Mouse (Mus musculus): ENCODE measurements around the gene Setd2. TPM values are rescaled to one million over a fixed set of nuclear protein-coding genes. Genes with fewer than 3 reads are reported as not detected.

The Setd2 gene
- polyA plus RNA-seq, 1 experiment = 69.0 TPM

- 24% methylated on average over 13 of the region's 13 CpGs for WGBS
- peaks cover 36% of the 10 kb centered on the region for H3K4me1 ChIP-seq (ENCODE audit: control insufficient read depth, insufficient read depth, low read length)
- DNase-seq = peak; percentile 55 to 61
- no peaks in the 10 kb centered on the region for H3K27me3 ChIP-seq (ENCODE audit: control insufficient read depth, insufficient read depth, low read length)
- peak overlapping the region; percentile 71 for H3K4me3 ChIP-seq (replicated peaks; ENCODE audit: insufficient read depth, low read depth, low read length)
- TF ChIP-seq POLR2A (IDR thresholded peaks at IDR 0.05; ENCODE audit: borderline replicate concordance, insufficient read depth, low read length) (no peak), CTCF (IDR thresholded peaks at IDR 0.05; ENCODE audit: borderline replicate concordance, insufficient read depth, low read depth, low read length) (no peak)
- H3K27ac ChIP-seq (ENCODE audit: insufficient read depth, low read length) = peak overlapping the region; percentile 90
Observed at GRCm38 (mm10) chr9:110657474-110658078, 125.2 kb downstream of the Setd2 start.

GRCm38 (mm10) chr9:110659521-110659920 is 127.1 kb downstream of the Setd2 start:
- no peak overlapping the region for H3K4me3 ChIP-seq (replicated peaks; ENCODE audit: insufficient read depth, low read depth, low read length)
- WGBS = 91% methylated on average over 12 of the region's 12 CpGs
- no peaks in the 10 kb centered on the region for H3K27me3 ChIP-seq (ENCODE audit: control insufficient read depth, insufficient read depth, low read length)
- no peak for DNase-seq
- H3K4me1 ChIP-seq (ENCODE audit: control insufficient read depth, insufficient read depth, low read length) = peaks cover 31% of the 10 kb centered on the region
- TF ChIP-seq POLR2A (IDR thresholded peaks at IDR 0.05; ENCODE audit: borderline replicate concordance, insufficient read depth, low read length) = no peak
- no peak for TF ChIP-seq CTCF (IDR thresholded peaks at IDR 0.05; ENCODE audit: borderline replicate concordance, insufficient read depth, low read depth, low read length)
- H3K27ac ChIP-seq (ENCODE audit: insufficient read depth, low read length) = no peak overlapping the region

GRCm38 (mm10) chr9:110660208-110660607 is 127.8 kb downstream of the Setd2 start:
- H3K27ac ChIP-seq (ENCODE audit: insufficient read depth, low read length) = no peak overlapping the region; the same call in 1 of the 2 replicates
- WGBS = 88% methylated on average over 2 of the region's 2 CpGs
- no peaks in the 10 kb centered on the region for H3K27me3 ChIP-seq (ENCODE audit: control insufficient read depth, insufficient read depth, low read length)
- H3K4me3 ChIP-seq (replicated peaks; ENCODE audit: insufficient read depth, low read depth, low read length) = no peak overlapping the region
- TF ChIP-seq CTCF (IDR thresholded peaks at IDR 0.05; ENCODE audit: borderline replicate concordance, insufficient read depth, low read depth, low read length) (no peak), POLR2A (IDR thresholded peaks at IDR 0.05; ENCODE audit: borderline replicate concordance, insufficient read depth, low read length) (no peak)
- no peak for DNase-seq
- H3K4me1 ChIP-seq (ENCODE audit: control insufficient read depth, insufficient read depth, low read length) = peaks cover 26% of the 10 kb centered on the region

GRCm38 (mm10) chr9:110660856-110661612 is 128.6 kb downstream of the Setd2 start:
- H3K4me1 ChIP-seq (ENCODE audit: control insufficient read depth, insufficient read depth, low read length) = peaks cover 21% of the 10 kb centered on the region
- peak in 1 of 2 experiments; percentile 57 for DNase-seq
- WGBS = 35% methylated on average over 7 of the region's 7 CpGs
- TF ChIP-seq POLR2A (IDR thresholded peaks at IDR 0.05; ENCODE audit: borderline replicate concordance, insufficient read depth, low read length) = no peak
- TF ChIP-seq CTCF (IDR thresholded peaks at IDR 0.05; ENCODE audit: borderline replicate concordance, insufficient read depth, low read depth, low read length) = no peak
- H3K4me3 ChIP-seq (replicated peaks; ENCODE audit: insufficient read depth, low read depth, low read length) = no peak overlapping the region
- peak overlapping the region; percentile 45; the same call in 1 of the 2 replicates for H3K27ac ChIP-seq (ENCODE audit: insufficient read depth, low read length)
- no peaks in the 10 kb centered on the region for H3K27me3 ChIP-seq (ENCODE audit: control insufficient read depth, insufficient read depth, low read length)

DNA sequence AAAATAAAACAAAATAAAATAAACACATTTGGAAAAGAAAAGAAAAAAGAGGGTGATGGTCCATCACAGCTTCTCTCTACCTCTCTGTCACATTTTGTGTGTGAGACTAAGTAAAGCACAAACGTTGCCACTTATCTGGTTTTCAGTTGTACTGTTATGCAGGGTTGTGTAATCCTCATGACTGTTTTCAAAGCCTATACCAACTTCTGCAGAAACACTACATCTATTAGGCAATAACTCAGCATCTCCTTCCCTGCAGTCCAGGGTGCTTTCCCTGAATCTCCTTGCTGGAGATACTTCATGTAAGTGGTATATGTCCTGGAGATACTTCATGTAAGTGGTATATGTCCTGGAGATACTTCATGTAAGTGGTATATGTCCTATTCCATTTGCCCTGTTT is 130.4 kb downstream of the Setd2 start:
- DNase-seq = no peak
- H3K4me3 ChIP-seq (replicated peaks; ENCODE audit: insufficient read depth, low read depth, low read length) = no peak overlapping the region
- no peaks in the 10 kb centered on the region for H3K27me3 ChIP-seq (ENCODE audit: control insufficient read depth, insufficient read depth, low read length)
- 90% methylated on average over 1 of the region's 1 CpGs for WGBS
- TF ChIP-seq POLR2A (IDR thresholded peaks at IDR 0.05; ENCODE audit: borderline replicate concordance, insufficient read depth, low read length) = no peak
- no peak for TF ChIP-seq CTCF (IDR thresholded peaks at IDR 0.05; ENCODE audit: borderline replicate concordance, insufficient read depth, low read depth, low read length)
- no peak overlapping the region for H3K27ac ChIP-seq (ENCODE audit: insufficient read depth, low read length)
- peaks cover 31% of the 10 kb centered on the region for H3K4me1 ChIP-seq (ENCODE audit: control insufficient read depth, insufficient read depth, low read length)

DNA sequence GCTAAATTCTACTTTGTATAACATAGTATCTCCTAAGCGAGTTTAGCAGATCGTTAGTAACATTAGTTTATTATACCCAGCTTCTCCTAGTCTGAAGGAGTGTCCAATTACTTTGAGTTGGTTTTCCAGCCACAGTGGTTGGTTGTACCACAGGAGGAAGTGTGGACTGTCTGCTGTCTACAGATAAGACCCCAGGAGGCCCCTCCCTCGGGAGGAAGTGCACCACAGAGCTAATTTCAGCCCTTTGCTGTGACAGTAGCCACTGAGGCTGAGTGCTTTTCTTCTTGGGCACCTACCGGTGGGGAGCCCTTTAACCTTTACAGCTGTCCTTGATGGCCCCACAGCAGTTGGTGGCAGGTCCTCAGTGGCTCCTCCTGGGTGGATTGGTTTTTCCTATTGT is 133.5 kb downstream of the Setd2 start:
- H3K4me3 ChIP-seq (replicated peaks; ENCODE audit: insufficient read depth, low read depth, low read length) = no peak overlapping the region
- 48% methylated on average over 4 of the region's 4 CpGs for WGBS
- DNase-seq = no peak
- H3K27me3 ChIP-seq (ENCODE audit: control insufficient read depth, insufficient read depth, low read length) = no peaks in the 10 kb centered on the region
- H3K27ac ChIP-seq (ENCODE audit: insufficient read depth, low read length) = no peak overlapping the region
- H3K4me1 ChIP-seq (ENCODE audit: control insufficient read depth, insufficient read depth, low read length) = peaks cover 40% of the 10 kb centered on the region
- TF ChIP-seq CTCF (IDR thresholded peaks at IDR 0.05; ENCODE audit: borderline replicate concordance, insufficient read depth, low read depth, low read length) (no peak), POLR2A (IDR thresholded peaks at IDR 0.05; ENCODE audit: borderline replicate concordance, insufficient read depth, low read length) (no peak)

DNA sequence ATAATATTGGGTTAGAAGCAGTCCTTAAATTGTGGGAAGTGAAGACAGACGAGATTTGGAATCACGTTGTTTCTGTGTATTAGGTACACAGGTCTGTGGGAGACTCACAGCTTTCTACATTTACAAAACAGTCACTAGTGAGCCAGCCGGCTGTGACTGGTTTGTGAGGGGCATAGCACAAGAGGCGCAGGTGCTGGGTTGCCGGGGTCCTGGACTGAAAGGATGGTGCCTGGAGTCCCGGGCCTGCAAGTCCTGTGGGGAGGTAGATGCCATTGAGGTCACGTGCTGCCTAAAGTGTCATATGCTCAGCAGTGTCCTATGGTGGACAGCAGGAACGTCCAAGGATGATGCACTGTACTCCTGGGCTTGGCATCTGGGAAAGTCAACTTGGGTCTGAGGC is 134.0 kb downstream of the Setd2 start:
- Histone ChIP-seq H3K4me3 (replicated peaks; ENCODE audit: insufficient read depth, low read depth, low read length) (no peak overlapping the region), H3K27ac (ENCODE audit: insufficient read depth, low read length) (no peak overlapping the region), H3K4me1 (ENCODE audit: control insufficient read depth, insufficient read depth, low read length) (peaks cover 36% of the 10 kb centered on the region), H3K27me3 (ENCODE audit: control insufficient read depth, insufficient read depth, low read length) (no peaks in the 10 kb centered on the region)
- DNase-seq = no peak
- no peak for TF ChIP-seq CTCF (IDR thresholded peaks at IDR 0.05; ENCODE audit: borderline replicate concordance, insufficient read depth, low read depth, low read length)
- no peak for TF ChIP-seq POLR2A (IDR thresholded peaks at IDR 0.05; ENCODE audit: borderline replicate concordance, insufficient read depth, low read length)
- WGBS = 50% methylated on average over 8 of the region's 8 CpGs
